Mouse (Mus musculus) frontal cortex, adult (tissue): Measurements from ENCODE around the gene Sec24c.
"Not testable (repeated sequence)": the region's sequence is repeated elsewhere in the genome, so short reads cannot be mapped to it uniquely, and the experiment has no call there.

ENCODE experiments used
- ATAC-seq: cut with Nextera tagmentation; 2 replicates; pipeline ENCODE4 v1.9.2; 2017; ENCODE audit warnings: mild to moderate bottlenecking, moderate library complexity, mixed read lengths; ENCODE audit not compliant: low TSS enrichment

The Sec24c gene

DNA sequence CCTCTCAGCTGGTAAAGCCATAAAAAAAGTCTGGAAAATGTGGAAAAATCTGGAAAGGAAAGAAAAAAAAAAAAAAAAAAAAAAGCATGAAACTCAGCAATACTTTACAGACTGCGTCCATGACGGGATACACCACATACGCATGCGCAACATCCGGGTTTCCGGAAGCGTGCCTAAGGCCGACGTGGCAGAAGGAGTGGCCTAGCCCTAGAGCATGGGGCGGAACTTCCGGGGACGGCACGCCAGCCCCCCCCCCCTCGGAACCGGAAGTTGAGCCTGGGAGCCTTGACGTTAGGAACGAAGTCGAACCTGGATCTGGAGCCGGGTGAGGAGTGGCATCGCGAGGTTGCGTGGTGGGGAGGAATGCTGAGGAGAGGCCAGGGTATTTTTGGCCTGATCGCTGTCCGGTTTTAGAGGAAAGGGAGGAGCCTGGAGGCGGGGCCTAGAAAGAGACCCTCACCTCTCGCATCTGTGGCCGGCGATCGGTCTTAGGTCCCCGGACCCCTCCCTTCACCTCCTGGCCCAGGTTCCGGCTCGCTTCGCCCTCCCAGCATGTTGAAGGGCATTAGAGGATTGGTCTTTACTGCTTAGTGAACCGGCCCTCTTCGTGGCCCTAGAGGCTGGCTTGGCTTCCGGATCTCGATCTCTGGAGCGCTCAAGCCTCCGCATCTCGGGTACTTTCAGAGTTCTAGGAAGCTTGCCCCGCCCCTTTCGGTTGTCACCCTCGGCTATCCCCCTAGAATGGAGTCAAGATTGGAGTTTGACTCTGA, at the start of gene Sec24c:
Gene Sec24c (plus strand): TSS at position 245 of the 770 bp plus-strand sequence.
- peak; percentile 95 for ATAC-seq

DNA sequence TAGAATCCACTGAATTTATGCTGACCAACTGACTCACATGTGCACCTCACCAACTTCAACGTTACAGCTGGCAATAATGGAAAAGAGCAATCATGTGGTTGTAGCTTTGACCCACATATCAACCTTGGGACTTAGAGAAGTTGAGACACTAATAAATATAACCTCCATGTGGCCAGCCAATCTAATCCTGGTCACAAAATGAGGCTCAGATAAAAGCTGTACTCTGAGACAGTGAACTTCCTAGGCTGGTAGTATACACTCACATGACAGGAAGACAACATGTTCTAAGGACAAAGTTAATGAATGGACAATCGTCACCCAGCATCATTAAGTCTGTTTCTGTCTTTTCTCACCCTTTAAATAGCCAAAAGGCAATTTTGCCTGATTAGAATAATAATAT, 47.7 kb upstream of the Sec24c start:
- ATAC-seq = no peak

DNA sequence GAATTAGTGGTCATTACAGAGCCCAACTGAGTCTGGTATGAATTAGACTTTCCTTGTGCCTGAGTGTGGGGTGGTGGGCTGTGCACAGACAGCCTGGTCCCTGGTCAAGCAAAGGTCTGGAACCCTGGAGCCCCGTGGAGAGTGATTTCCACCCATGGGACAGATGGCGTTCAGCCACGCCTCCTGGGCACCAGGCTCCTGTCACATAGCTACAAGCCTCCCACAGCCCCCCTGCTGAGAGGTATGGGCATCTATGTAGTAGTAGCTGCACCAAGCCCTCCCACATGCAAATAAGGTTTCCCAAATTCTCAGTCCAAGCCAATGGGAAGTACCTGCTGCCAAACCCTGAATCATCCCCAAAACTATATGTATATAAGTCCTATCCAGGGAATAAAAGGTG, 47.1 kb upstream of the Sec24c start:
- no peak for ATAC-seq

DNA sequence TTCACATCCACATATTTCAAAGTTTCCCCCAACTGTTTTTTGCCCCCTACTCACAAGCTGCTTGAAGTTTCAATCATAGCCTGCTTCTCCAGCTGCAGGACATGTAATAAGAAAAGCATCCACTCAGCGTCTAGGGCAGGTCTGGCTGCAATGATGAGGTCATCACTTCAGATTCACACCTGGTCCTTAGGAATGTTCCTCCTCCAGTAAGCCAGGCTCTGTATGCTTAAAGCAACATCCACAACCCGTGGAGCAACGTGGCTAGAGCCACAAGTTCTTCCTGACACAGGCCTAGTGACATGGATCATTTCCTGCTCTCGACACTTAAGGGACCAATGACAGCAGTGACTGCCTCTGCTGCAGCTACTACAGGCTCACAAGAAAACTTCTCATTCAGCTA, 42.9 kb upstream of the Sec24c start:
- no peak for ATAC-seq

DNA sequence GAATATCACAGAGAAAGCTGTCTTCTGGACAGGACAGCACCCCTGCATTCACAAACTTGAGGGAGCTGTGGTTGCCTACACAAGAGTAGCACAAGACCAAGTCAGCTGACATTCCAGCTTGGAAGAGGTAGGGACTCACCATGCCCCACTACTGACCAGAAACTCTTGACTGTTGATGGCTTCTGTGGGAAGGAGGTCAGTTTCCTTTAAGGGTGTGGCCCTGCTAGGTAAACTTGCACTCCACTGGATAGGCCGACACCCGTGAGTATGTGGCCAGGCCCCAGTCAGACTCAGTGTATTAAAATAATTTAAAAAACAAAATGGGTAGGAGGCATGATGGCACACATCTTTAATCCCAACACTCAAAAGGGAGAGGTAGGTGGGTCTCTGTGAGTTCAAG, 38.6 kb upstream of the Sec24c start:
- ATAC-seq = no peak

DNA sequence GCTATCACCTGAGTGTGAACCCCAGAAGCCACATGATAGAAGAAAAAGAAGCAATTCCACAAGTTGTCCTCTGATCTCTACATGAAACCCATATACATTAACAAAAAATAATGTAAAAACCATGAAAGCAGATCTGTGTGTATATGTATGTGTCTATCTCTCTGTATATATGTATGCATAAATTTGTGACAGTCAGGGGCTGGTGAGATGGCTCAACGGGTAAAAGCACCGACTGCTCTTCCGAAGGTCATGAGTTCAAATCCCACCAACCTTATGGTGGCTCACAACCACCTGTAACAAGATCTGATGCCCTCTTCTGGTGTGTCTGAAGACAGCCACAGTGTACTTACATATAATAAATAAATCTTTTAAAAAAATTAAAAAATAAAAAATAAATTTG, 37.1 kb upstream of the Sec24c start:
- not testable (repeated sequence) for ATAC-seq

DNA sequence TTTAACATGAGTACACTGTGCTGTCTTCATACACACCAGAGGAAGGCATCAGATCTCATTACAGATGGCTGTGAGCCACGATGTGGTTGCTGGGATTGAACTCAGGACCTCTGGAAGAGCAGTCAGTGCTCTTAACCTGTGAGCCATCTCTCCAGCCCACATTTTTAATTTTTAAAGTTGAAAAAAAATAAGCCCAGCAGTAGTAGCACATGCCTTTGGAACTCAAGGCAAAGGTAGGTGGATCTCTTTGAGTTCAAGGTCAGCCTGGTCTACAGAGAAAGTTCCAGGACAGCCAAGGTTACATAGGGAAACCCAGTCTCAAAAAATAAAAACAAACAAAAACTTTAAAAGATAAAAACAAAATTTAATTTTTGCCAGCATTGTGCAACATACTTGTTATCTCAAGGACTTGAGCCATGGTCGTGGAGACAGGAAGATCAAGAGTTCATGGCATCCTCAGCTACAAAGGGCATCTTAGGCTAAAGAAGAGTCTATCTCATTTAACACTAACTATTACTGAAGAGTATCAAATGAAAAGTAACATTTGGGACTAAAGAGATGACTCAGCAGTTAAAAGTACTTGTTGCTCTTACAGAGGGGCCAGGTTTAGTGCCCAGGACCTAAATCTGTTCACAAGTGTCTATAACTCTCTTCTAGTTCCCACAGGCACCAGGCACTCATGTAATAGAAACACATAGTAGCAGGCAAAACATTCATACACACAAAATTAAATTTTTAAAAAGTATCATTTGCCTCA, 36.1 kb upstream of the Sec24c start:
- ATAC-seq = no peak

DNA sequence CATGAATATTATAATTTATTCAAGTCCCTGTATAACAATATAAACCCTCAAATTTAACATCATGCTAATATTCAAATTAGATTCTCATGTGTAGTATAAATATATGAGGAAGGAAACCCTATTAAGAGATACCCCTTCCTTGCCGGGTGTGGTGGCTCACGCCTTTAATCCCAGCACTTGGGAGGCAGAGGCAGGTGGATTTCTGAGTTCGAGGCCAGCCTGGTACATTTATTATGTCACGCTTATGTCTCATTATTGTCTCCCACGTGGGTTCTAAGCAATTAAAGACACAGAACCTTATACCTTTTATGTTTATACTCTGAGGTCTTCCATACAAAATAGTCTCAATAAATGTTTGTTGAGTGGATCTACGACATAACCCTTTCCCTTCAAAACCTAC, 35.4 kb upstream of the Sec24c start:
- no peak for ATAC-seq

DNA sequence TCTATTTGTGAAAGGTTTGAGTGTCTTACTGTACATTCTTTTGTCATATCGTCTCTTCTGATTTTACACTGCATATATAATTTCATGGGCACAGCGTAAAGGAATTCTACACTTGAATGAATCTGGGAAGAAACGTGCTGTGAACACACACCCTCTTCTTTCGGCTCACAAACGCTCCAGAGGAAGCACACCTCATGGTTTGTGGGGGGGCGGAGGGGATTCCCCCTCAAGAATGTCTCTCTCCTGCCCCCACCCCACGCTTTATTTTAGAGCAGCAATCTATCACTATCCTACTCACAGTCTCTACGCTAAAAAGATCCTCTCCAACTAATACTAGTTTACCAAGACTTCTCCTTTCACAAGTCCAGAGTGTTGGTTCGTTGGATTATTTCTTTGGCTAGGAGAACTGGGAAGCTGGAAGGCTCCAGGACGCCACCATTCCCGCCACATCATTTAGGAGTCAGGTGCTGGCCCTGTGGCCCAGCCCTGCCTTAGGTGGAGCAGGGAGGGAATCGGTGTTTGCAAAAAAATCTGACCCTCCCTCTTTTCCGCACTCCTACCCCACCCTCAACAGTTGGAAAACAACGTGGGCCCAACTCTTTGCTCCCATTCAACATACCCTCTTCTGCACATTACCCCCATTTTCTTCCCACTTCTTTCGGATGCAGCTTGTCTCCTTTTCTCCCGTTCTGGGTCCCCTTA, 34.0 kb upstream of the Sec24c start:
- ATAC-seq = peak; percentile 13

DNA sequence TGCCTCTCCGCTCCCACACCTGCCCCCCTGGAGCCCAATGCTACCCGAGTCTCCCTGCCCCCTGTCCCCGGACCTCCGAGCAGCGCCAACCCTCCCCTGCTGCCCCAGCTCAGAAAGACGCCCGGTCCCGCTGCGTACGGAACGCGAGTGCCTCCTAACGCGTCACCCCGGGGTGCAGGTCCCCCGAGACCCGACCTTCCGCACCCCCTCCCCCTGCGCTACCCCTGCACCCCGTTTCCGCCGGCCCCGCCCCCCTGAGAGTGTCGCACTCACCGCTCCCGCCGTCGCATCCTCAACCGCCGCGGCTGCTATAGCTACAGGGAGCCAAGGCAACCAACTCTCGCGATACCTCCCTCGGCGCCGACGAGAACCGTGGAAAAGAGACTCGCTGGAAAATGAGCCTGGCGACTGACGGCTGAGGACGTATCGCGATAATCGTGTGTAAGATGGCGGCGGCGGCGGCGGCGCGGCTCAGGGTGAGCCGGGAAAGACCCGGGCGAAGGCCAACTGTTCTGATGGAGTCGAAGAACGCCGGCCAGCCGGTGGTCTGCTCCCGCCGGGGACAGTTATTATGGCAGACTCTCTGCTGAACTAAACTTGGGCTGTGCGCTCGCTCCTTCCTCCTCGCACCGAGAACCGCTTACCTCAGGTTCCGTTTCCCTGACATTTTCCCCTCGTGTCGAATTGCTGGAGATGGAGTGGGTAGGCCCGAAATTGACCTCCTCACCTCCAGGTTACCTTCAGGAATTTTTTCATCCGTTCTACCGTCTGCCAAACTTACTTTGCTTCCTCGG, 33.3 kb upstream of the Sec24c start, which contains the start of gene Usp54:
Gene Usp54 (minus strand): TSS at position 420 of the 794 bp plus-strand sequence.
- ATAC-seq = peak; percentile 99

DNA sequence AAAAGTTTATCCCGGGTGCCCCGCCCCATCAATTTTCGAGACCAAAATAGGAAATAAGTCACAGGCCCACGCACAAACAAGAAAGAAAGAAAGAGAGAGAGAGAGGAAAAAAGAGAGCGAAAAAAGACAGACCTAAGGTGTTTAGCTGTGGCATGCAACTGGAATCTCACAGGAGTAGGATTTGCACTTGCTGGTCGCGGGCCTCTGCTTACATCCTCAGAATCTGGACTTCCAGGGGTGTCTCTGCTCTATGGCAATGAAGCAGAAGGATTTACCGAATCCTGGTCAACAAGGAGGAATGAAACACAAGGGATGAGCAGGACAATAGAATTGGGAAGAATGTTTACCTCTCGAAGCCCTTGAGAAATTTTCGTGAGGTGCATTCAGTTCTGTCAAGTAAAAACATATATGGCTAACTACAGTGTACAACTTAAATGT, 32.7 kb upstream of the Sec24c start:
- no peak for ATAC-seq

DNA sequence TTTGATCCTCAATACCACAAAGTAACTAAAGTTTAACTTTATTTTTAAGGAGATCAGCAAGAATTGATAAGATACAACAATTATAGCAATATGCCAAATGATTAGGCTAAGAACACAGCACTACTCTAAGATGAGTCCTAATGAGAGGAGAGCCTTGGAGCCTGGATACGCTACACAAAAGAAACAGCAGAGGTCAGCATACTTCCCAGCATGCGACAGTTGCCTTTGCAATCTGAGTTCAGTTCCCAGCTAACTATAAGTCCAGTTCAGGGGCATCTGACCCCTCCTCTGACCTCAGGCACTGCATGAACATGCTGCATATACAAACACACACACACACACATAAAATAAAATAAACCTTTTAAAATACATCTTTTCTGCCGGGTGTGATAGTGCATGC, 28.6 kb upstream of the Sec24c start:
- no peak for ATAC-seq

DNA sequence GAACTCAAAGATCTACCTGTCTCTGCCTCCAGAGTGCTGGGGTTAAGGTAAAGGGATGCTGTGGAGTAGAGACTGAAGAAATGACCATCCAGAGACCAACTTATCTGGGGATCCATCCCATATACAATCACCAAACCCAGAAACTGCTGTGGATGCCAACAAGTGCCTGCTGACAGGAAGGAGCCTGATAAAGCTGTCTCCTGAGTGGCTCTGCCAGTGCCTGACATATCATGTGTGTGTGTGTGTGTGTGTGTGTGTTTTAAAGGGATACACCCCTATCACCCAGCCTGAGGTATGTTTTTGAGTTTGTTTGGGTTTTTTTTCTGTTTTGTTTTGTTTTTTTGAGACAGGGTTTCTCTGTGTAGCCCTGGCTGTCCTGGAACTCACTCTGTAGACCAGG, 27.7 kb upstream of the Sec24c start:
- no peak for ATAC-seq

DNA sequence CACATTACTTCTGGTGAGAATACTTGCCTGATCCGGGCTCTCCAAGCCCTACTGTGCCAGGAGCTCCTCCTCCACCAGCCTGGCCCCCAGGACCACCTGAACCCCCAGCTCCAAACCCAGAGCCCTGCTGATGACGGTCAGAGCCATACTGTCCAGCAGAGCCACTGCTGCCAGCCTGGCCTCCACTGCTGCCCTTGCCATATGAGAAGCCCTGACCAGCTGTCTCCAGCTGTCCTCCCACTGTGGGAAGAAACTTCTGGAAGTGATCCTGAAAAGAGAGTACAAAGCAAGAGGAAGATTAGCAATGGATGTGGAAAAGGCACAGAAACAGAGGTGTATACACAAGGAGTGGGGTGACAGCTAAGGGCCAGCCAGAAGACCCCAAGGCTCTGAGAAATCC, 23.1 kb upstream of the Sec24c start:
- no peak for ATAC-seq

DNA sequence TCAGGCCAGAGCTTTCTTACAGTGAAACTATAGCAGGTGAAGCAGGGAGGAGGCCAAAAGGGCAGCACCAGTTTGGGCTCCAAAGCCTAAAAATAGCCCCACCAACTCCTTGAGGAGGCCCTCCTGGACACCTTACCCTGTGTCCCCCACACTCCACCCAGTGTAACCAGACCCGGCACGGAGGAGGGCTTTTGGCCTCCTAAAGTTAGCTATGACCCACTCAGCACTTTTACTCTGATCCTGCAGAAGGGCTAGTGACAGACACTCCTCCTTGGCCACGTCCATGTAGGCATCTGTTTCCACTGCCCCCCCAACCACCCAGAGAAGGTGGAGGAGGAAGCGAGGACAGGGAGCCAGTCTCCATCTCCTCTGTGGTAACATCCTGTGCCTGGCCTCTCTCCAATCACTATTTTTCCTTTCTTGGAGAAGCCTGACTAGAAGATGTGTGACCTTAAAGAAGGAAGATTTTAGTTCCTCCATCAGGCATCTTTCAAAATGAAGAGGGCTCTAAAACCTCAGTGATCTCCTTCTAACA, 22.3 kb upstream of the Sec24c start:
- ATAC-seq = peak; percentile 72

DNA sequence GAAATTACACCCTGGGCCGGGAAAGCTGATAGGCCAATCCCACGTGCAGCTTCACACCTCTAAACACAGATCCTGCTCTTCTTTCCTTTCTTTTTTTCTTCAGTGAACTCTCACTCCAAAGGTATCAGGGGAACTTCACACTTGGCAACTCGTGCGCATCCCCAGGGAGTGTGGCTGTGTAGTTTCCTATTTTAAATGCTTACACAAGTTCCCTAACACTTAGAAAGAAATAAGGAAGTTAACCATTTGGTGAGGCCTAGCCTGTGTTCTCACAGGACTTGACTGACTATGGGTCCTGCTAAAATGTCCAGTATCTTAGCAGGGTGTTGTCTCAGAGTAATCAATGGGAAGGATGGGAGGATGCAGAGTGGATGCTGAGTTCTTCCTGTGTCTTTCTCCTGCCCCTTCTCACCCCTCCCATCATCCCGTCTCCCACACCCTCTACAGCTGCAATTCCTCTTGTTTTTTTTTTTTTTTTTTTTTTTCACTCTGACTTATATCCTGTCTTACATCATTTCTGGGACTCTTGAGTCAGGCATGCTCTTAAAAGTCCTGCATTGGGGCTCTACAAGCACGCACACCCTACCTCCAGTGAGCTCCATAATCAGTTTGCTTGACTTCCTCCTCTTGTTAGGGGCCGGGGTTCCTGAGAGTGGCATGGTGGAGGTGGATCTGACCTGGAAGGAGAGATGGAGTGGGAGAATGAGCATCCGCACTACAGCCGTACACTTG, 19.3 kb upstream of the Sec24c start:
- no peak for ATAC-seq

DNA sequence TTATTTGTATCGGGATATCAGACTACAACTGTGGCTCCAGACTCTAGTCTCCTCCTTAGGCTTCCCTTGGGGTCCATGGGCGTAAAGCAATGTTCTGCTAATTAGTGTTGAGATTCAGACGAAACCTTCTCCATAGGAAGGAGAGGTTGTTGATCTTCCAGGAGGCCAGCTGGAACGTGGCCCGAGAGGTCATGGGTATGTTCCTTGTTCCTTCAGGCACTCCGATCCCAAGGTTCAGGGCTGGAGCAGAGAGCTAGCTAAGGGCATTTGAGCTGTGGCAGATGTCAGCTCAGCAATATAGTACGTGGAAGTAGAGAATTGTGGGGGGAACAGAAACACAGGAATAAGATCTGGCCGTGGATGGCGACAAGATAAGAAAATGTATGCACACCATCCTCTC, 18.4 kb upstream of the Sec24c start:
- no peak for ATAC-seq

DNA sequence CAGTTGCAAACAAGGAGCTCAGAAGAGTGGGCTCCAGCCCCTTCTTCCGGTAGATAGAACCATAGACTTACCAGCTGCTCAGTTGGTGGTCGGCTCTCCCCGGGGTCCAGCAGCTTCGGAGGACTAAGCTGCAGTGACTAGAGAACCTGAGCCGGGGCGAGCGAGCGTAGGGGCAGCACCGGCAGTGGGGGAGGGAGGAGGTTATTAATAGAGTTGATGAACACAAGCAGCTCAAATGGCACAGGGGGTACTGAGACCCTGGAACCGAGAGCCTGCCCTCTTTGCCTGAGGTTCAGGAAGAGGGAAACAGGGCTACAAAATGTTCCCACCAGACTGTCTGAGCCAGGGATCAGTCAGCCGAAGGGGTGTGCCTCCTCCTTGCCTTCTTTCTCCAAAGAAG, 17.7 kb upstream of the Sec24c start, which contains the start of gene Myoz1:
Gene Myoz1 (minus strand): TSS at position 180 of the 400 bp plus-strand sequence.
- no peak for ATAC-seq

DNA sequence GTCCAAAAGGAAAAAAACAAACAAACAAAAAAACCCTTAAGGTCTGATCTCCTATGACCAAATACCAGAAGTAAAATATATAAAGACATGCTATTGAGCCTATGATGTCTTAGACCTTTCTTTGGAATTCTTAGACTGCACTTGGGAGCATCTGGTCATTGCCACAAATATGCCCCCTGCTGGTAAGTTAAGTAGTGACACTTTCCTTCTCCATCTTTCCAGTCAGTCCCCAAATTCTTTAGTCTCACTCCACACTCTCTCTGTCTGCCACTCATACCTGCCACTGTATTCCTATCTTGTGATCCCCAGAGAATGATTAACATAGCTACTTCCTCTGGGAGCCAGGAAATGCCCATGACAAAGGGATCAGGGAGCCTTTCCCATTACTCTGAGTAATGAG, 15.8 kb upstream of the Sec24c start:
- peak; percentile 26; the same call in 1 of the 2 replicates for ATAC-seq

DNA sequence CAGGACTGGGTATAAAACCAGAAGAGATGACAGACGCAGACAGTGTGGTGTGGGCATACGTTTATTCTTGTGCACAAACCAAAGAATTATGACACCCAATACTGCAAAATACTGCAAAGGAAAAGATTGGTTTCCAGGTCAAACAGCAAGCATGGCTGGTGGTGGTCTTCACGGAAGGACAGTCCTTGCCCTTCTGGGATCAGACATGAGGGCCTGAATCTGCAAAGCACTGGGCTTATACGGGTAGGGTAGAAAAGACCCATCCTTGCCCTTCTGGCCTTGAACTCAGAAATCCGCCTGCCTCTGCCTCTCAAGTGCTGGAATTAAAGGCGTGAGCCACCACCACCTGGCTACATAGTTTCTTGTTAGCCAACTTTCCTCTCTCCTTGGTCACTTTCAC, 15.2 kb upstream of the Sec24c start:
- no peak for ATAC-seq

DNA sequence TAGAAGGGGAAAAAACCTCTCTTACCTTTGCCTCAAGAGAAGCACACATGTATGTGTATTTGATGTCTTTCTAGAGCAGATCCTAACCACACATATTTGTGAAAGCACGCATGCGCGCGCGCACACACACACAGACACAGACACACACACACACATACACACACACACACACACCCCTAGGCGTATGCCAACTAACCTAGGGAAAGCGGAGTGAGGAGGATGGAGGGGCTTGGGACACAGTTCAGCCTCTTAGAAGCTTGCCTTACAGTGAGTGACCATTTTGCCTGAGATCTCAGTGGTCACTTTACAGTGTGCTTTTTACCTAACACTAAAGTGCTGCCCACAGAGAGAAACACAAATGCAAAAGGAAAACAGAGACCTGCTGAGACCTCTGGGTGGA, 14.4 kb upstream of the Sec24c start:
- no peak for ATAC-seq
